Mouse (Mus musculus) hindbrain, postnatal 0 days (tissue): ENCODE data around the gene Erich6b. TPM values are rescaled to one million over a fixed set of nuclear protein-coding genes. Genes with fewer than 3 reads are reported as not detected.
A peak's percentile ranks its signal among the peaks of the same experiment; 100 is the strongest.

ENCODE experiments used
- ATAC-seq: fragments of 200-750 bp; cut with Nextera tagmentation; 2 replicates; pipeline ENCODE4 v1.8.0; 2017; ENCODE audit warnings: mild to moderate bottlenecking, moderate TSS enrichment, moderate library complexity
- DNase-seq: peaks from one replicate; pipeline ENCODE4 v3.0.0-alpha.2; 2015; ENCODE audit warnings: low spot score
- H3K27ac ChIP-seq: fragments of 300-500 bp; sonication (generic); 2 replicates; pipeline ENCODE4 v1.5.1; 2014; ENCODE audit warnings: mild to moderate bottlenecking
- H3K27me3 ChIP-seq: fragments of 300-500 bp; sonication (generic); 2 replicates; pipeline ENCODE4 v1.6.1; 2014; ENCODE audit warnings: low read length, mixed read lengths; ENCODE audit not compliant: insufficient read depth
- H3K36me3 ChIP-seq: fragments of 300-500 bp; sonication (generic); 2 replicates; pipeline ENCODE4 v1.6.1; 2014; ENCODE audit warnings: low read length, mixed read lengths; ENCODE audit not compliant: insufficient read depth
- H3K4me1 ChIP-seq: fragments of 300-500 bp; sonication (generic); 2 replicates; pipeline ENCODE4 v1.6.1; 2014; ENCODE audit warnings: antibody characterized with exemption, low read length, mixed read lengths; ENCODE audit not compliant: insufficient read depth
- H3K4me2 ChIP-seq: fragments of 300-500 bp; sonication (generic); 2 replicates; pipeline ENCODE4 v1.6.1; 2014; ENCODE audit warnings: low read depth, mild to moderate bottlenecking, low read length, moderate library complexity, mixed read lengths
- H3K4me3 ChIP-seq: fragments of 300-500 bp; sonication (generic); 2 replicates; pipeline ENCODE4 v1.5.1; 2014; ENCODE audit warnings: low read length
- H3K9ac ChIP-seq: fragments of 300-500 bp; sonication (generic); replicated peaks from 2 replicates; pipeline ENCODE4 v1.6.1; 2014; ENCODE audit warnings: mild to moderate bottlenecking, low read length, moderate library complexity, mixed read lengths
- H3K9me3 ChIP-seq: fragments of 300-500 bp; sonication (generic); 2 replicates; pipeline ENCODE4 v1.6.1; 2016; ENCODE audit warnings: low read length, mixed read lengths
- CTCF ChIP-seq: IDR thresholded peaks from 2 replicates; pipeline ENCODE4 v1.5.1; 2016; ENCODE audit warnings: antibody characterized with exemption, control low read depth, low read depth
- WGBS: fragments of 180-500 bp; shearing (Covaris S2); extraction: QIAGEN DNeasy Blood & Tissue Kit; methylation state at CpG from one replicate; pipeline ENCODE4 v1.1.7; 2014; 5-methylcytosine and 5-hydroxymethylcytosine counted together
- polyA plus RNA-seq: library from polyadenylated mRNA; unstranded; fragments of >200 nt; fragmentation: Nextera tagmentation; extraction: Ambion mirVana; gene quantifications from 2 replicates; pipeline ENCODE4 v1.2.1, GENCODE M21; 2015
- total RNA-seq: library from RNA; depleted of rRNA; stranded (reverse); fragments of >200 nt; gene quantifications from 2 replicates; pipeline ENCODE4 v1.2.3, GENCODE M21; 2014

Gene Erich6b
- total and polyA plus RNA-seq, 2 experiments from 2014 or later: not detected

DNA sequence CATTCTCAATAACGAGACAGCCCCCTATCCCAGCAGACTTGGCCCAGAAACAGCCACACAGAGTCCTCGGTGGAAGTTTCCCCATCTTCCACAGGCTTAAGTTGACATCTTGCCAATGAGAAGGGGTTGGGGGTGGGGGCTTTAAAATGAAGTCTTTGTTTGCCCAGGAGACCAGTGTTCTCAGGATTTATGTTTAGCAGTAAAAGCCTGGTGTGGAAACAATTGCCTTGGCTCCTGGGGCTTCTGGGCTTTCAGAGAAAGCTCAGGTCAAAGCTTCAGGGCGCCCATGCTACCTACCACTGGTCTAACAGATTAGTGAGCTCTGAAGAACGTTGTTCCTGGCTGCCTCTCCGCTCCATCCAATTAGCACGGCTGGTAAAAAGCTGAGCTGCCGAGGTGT is 6.0 kb upstream of the Erich6b start:
- no peaks in the 10 kb centered on the region for H3K27me3 ChIP-seq
- H3K27ac ChIP-seq: no peak overlapping the region
- H3K4me2 ChIP-seq: no peak overlapping the region
- DNase-seq: peak; percentile 14
- H3K4me3 ChIP-seq: no peak overlapping the region
- H3K4me1 ChIP-seq: peaks cover 9% of the 10 kb centered on the region; the same call in 1 of the 2 replicates
- TF ChIP-seq CTCF: no peak
- no peak overlapping the region for H3K9ac ChIP-seq
- ATAC-seq: no peak
- whole genome bisulfite sequencing: 32% methylated on average over 7 of the region's 7 CpGs
- H3K36me3 ChIP-seq: no peaks in the 10 kb centered on the region
- no peaks in the 10 kb centered on the region for H3K9me3 ChIP-seq

DNA sequence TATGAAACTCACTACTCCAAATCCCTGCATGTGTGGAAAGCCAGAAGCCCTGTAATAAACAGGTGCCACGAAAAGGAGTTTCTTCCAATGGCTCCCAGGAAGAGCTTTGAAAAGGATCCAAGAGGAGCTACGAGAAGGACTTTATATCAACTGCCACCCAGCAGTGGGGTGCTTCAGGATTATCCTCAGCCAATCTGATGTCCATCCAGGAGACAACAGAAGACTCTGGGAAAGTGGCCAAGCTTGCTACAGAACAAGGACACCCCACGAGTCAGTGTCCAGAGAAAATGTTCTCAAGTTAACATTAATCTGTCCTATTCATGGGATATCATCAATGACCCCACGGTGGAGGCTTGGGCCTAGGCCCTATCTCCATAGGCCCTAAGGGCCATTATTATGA is 4.4 kb upstream of the Erich6b start:
- peaks cover 9% of the 10 kb centered on the region; the same call in 1 of the 2 replicates for H3K4me1 ChIP-seq
- H3K4me3 ChIP-seq: no peak overlapping the region
- H3K27ac ChIP-seq: no peak overlapping the region
- peak; percentile 63 for DNase-seq
- H3K36me3 ChIP-seq: no peaks in the 10 kb centered on the region
- WGBS: 47% methylated on average over 4 of the region's 4 CpGs
- H3K9me3 ChIP-seq: no peaks in the 10 kb centered on the region
- no peak for ATAC-seq
- TF ChIP-seq CTCF: no peak
- no peak overlapping the region for H3K4me2 ChIP-seq
- H3K27me3 ChIP-seq: no peaks in the 10 kb centered on the region
- no peak overlapping the region for H3K9ac ChIP-seq

DNA sequence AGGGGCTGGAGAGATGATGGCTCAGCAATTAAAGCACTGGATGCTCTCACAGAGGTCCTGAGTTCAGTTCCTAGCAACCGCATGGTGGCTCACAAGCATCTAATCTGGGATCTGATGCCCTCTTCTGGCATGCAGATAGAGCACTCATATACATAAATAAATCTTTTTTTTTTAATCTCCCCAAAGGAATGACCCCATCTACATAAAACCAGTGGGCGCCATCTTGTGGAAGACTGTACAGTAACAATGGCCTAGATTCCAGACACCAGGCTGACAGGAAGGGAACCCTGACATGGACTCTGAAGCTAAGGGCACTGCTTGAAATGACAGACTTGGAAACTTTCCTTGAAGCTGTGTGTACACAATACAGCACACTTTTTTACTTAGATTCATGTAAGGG is 1.2 kb upstream of the Erich6b start:
- DNase-seq: peak; percentile 67
- H3K9me3 ChIP-seq: no peaks in the 10 kb centered on the region
- H3K4me2 ChIP-seq: no peak overlapping the region
- WGBS: 90% methylated on average over 2 of the region's 2 CpGs
- H3K4me3 ChIP-seq: no peak overlapping the region
- H3K27ac ChIP-seq: no peak overlapping the region
- H3K4me1 ChIP-seq: peaks cover 5% of the 10 kb centered on the region; the same call in 1 of the 2 replicates
- TF ChIP-seq CTCF: peak; percentile 49
- H3K36me3 ChIP-seq: no peaks in the 10 kb centered on the region
- ATAC-seq: no peak
- H3K9ac ChIP-seq: no peak overlapping the region
- no peaks in the 10 kb centered on the region for H3K27me3 ChIP-seq

GRCm38 (mm10) chr14:75641369-75641768 is 690 bp upstream of the Erich6b start:
- no peak overlapping the region for H3K4me3 ChIP-seq
- no peaks in the 10 kb centered on the region for H3K4me1 ChIP-seq
- peak; percentile 56 for TF ChIP-seq CTCF
- H3K9me3 ChIP-seq: no peaks in the 10 kb centered on the region
- H3K36me3 ChIP-seq: no peaks in the 10 kb centered on the region
- H3K27me3 ChIP-seq: no peaks in the 10 kb centered on the region
- H3K27ac ChIP-seq: no peak overlapping the region
- 69% methylated on average over 6 of the region's 6 CpGs for WGBS
- H3K4me2 ChIP-seq: no peak overlapping the region
- no peak overlapping the region for H3K9ac ChIP-seq
- ATAC-seq: no peak
- DNase-seq: peak; percentile 42

DNA sequence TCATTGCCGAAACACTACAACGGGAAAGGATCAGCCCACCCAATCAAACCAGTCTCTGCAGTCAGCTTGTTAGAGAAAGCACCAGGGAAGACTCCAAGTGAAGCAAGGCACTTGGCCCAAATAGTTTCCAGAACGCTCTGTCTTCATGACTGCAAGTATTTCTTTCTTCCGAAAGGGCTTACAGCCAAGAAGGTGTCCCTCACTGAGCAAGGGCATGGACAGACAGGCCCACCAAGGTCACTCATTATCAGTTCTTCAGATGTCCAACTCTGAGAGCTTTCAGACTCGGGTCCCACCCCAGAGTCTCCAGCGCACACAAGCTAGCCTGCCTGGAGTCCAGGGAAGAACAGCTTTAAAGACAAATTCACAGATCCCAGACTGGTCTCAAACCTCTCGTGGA is 3.4 kb downstream of the Erich6b start:
- Histone ChIP-seq H3K4me3 (no peak overlapping the region), H3K27me3 (no peaks in the 10 kb centered on the region), H3K9me3 (no peaks in the 10 kb centered on the region), H3K36me3 (no peaks in the 10 kb centered on the region), H3K9ac (no peak overlapping the region), H3K4me2 (no peak overlapping the region), H3K27ac (no peak overlapping the region), H3K4me1 (0 out of 2 replicates have a peak, but pooled peaks cover 3% of the 10 kb centered on the region)
- no peak for DNase-seq
- TF ChIP-seq CTCF: no peak
- WGBS: 85% methylated on average over 7 of the region's 7 CpGs
- ATAC-seq: no peak

DNA sequence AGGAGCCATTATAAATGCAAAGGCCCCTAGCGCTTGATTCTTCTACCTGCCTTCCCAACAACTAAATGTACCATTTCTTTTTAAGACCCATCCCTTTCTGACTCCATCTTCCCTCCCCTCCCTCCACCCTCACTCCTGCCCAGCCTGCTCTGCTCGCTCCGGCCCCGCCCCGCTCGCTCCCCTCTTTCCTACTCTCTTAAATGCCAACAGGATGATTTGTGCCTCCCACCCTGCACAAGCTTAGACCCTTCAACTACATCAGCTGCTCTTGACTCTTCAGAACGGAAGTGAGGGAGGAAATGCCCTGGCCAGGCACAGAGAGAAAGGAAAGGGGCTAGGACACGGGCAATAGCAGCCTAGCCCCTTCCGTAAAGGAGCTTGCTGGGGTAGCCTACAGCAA is 4.0 kb downstream of the Erich6b start:
- ATAC-seq (no peak), DNase-seq (peak; percentile 4)
- no peaks in the 10 kb centered on the region for H3K36me3 ChIP-seq
- H3K9me3 ChIP-seq: no peaks in the 10 kb centered on the region
- no peak overlapping the region for H3K4me2 ChIP-seq
- H3K9ac ChIP-seq: no peak overlapping the region
- H3K4me1 ChIP-seq: 0 out of 2 replicates have a peak, but pooled peaks cover 3% of the 10 kb centered on the region
- 74% methylated on average over 9 of the region's 9 CpGs for WGBS
- H3K4me3 ChIP-seq: no peak overlapping the region
- no peak for TF ChIP-seq CTCF
- H3K27ac ChIP-seq: no peak overlapping the region
- H3K27me3 ChIP-seq: no peaks in the 10 kb centered on the region

DNA sequence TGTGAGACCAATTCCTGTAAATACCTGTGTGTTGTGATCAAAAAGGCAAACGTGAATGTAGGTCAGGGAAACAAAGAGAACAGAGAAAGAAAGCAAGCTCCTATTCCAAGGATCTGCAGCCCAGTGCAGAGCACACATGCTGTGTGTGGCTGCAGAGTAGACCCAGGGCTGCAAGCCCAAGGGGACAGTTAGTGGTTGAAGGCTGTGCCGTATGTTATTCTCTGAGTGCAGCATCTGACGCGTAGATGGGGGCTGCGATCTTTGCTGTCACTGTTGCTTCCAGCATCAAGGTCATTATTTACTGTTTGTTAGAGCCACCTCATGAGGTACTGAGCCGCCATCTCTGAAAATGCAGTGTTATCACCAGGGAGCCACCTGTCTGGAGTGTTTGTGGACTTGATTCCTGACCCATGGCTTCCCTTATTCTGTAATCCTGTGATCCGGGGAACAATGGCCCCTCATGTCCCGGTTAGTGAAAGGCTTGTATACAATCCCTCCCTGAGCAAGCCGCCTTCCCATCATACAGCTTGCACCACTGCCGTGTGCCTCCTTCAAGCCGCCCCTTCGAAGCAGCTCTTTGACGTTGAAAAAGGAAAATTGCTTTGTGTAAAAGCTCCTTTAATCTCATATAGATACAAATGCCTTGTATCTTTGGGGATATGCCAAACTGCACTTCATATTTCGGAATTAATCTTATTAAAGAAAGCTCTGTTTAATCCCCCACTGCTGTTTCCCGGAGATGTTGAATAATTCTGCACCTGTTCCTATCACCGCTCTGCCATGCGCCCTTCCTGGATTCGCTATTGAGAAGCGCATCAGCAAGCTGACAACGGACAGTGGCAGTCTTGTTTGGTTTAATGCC is 5.1 kb downstream of the Erich6b start:
- Histone ChIP-seq H3K4me1 (0 out of 2 replicates have a peak, but pooled peaks cover 3% of the 10 kb centered on the region), H3K27ac (peak overlapping the region; percentile 34; the same call in 1 of the 2 replicates), H3K4me3 (no peak overlapping the region), H3K9me3 (no peaks in the 10 kb centered on the region), H3K27me3 (no peaks in the 10 kb centered on the region), H3K4me2 (no peak overlapping the region), H3K36me3 (no peaks in the 10 kb centered on the region), H3K9ac (no peak overlapping the region)
- 27% methylated on average over 20 of the region's 20 CpGs for WGBS
- peak; percentile 64 for ATAC-seq
- DNase-seq: peak; percentile 56
- no peak for TF ChIP-seq CTCF
